Mouse (Mus musculus): ENCODE measurements around the gene Ttc23l. TPM values are rescaled to one million over a fixed set of nuclear protein-coding genes. Genes with fewer than 3 reads are reported as not detected.

Gene Ttc23l
- not detected in 2 replicates for polyA plus RNA-seq (2012; rRNA removed; ENCODE audit: low replicate concordance)

GRCm38 (mm10) chr15:10558465-10558864, at the start of gene Ttc23l:
Ttc23l (minus strand) TSS chr15:10558668.

GRCm38 (mm10) chr15:10485484-10486364, 72.7 kb downstream of the Ttc23l start, which contains the start of the genes Brix1 and Rad1:
Brix1 (minus strand) TSS chr15:10485947.
Rad1 (plus strand) TSS chr15:10486018.

GRCm38 (mm10) chr15:10470151-10470831, 88.2 kb downstream of the Ttc23l start, which contains the start of gene Dnajc21:
Dnajc21 (minus strand) TSS chr15:10470516.

Other genes starting within 250 kb of the Ttc23l start
- gene Gm21973, start 233.3 kb downstream of the Ttc23l start, polyA plus RNA-seq (2012; rRNA removed; ENCODE audit: low replicate concordance) = not detected in 2 replicates
- gene Agxt2, start 200.1 kb downstream of the Ttc23l start, polyA plus RNA-seq (2012; rRNA removed; ENCODE audit: low replicate concordance) = 0.09 TPM in 1 of 2 replicates, not detected in the other
- 0.32 and 0.44 TPM in 2 replicates for gene Dnajc21, start 88.2 kb downstream of the Ttc23l start, polyA plus RNA-seq (2012; rRNA removed; ENCODE audit: low replicate concordance)
- 0.09 and 0.13 TPM in 2 replicates for gene Brix1, start 72.7 kb downstream of the Ttc23l start, polyA plus RNA-seq (2012; rRNA removed; ENCODE audit: low replicate concordance)
- 2.5 and 3.2 TPM in 2 replicates for gene Rad1, start 72.7 kb downstream of the Ttc23l start, polyA plus RNA-seq (2012; rRNA removed; ENCODE audit: low replicate concordance)
- gene Rai14, start 156.0 kb upstream of the Ttc23l start, polyA plus RNA-seq (2012; rRNA removed; ENCODE audit: low replicate concordance) = 0.49 and 0.65 TPM in 2 replicates

Measured in duodenum, adult 2 months (tissue).